Mouse (Mus musculus) lung, postnatal 10 days (tissue): ENCODE measurements around the gene Insr.

Source experiments
- DNase-seq: peaks from one replicate; pipeline ENCODE4 v3.0.0; 2021

The Insr gene

DNA sequence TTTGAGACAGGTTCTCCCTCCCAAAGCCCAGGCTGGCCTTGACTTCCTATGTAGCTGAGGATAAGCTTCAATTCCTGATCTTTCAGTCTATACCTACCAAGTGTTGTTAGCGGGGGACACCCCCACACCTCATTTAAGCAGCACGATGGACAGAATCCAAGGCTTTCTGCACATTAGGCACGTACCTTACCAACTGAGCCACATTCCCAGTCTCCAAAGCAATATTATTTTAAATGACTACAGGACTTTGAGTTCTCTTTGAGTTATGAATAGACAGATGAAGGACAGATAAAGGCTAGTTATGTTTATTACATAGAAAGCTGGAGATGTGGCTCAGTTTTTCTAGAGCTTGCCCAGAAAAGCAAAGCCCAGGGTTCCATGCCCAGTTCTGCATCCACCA, 5.6 kb downstream of the Insr start:
- DNase-seq = no peak

DNA sequence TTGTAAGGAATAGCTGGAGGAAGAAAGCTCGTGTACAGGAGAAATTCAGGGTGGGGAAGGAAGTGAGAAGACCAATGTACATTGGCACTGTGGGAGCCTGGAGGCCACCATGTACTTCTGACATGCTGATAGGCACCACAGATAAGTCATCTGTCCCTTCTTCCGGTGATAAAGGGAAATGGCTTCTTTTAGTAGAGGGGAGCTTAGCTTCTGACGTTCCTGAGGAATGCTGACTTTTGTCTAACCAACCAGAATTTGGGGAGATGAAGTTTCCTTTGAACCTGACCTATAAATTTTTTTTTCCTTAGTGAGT, 12.0 kb downstream of the Insr start:
- no peak for DNase-seq

DNA sequence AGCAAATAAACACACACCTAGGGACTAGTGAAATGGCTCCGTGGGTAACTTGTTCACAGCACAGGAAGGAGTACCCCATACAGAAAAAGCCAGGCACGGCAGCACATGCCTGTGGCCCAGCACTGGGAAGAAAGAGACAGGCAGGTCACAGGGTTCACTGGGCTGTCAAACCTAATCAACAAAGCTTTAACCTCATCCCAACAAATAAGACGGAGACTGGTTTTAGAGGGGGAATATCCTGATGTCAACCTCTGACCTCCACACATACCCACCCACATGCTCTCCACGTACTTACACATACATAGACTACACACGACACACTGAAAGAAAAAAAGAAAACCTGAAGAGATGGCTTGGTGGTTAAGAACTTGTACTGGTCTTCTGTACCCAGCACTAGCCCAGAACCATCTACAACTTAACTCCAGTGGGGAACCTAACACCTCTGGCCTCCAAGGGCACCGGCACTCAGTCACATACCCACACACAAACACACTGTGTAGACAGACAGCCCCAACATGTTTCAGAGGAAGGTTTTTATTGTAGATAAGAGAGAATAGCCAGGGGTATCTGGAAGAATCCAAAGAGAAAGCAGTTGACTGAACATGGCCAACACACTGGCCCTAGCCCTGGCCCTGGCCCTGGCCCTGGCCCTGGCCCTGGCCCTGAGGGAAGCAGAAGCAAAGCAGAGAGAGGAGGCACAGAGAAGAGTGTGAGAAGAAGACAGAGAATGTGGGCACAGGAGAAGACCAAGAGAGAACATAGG, 12.6 kb downstream of the Insr start:
- DNase-seq = no peak

DNA sequence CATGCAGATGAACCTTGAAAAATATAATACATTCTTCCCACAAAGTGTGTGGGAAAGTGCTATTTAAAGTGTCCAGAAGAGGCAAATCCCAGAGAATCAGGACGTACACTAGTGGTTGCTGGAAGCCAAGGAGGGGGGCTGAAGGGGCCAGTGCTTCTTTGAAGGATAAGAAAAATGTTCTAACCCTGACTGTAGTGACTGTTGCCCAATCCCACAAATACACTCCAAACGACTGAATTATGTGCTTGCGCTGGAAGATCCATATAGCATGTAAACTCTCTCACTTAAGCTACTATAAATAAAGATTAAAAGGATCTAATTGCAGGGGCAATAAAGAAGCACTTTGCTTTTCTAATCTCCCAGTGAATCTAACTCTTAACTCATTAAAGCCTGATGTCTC, 14.2 kb downstream of the Insr start:
- no peak for DNase-seq

DNA sequence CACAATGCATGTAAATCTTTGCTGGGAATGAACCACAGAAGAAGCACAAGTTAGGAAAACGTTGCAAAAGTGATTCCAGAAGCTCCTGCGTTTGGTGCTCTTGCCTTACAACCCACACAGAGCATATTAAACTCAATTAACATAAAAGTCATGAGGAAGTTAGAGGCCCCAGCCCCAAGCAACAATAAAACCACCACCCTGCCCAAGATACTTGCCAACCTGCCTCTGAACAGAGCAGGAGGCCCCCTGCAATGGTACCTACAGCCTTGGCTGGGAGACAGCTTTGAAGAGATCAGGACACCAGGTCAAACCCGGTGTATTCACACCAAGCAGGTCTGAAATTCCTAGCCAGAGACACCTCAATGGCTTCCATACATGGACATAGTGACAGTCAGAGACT, 16.6 kb downstream of the Insr start:
- no peak for DNase-seq

DNA sequence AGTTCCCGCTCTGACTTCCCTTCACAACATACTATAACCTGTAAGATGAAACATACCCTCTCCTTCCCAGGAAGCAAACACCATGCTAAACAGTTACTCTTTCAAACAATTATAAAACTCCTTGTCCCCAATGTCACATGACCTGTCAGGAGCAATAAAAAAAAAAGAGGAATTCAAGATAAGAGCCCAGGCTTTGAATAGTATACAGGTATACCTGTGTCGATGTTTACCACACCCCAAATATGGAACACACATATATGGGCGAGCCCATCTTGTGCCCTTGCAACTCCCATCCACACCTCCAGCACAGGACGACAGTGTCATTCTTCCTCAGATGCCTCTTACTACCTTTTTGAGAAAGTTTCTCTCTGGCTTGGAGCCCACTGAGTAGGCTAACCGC, 18.3 kb downstream of the Insr start:
- DNase-seq = no peak

DNA sequence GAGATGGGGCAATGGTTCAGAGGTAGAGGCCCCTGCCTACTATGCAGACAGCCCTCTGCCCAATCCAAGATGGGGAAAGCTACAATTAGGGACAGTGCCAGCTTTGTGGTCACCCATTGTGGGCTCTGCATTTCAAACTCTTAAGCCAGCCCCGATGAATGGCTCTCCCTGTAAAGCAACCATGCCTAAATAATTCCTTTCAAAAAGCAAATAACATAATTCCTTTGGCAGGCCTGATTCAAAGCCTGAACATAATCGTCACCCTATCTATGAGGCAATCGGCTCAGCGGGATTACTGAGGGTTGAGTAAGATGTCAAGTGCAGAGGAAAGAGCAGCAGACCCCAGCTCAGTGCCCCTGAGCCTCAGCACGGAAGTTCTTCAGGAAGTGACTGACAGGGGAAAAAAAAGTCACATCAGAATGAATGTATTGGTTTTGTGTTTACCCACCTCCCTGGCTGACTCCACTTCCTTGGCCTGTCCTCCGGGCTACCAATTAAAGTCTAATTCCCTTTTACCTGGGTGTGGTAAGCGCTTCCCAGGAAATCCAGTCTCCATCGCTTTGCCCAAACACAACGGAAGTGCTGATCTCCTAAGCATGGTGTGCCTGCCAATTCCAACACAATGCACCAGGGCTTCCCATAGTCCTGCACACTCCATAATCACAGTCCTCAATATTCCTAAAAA, 19.1 kb downstream of the Insr start:
- peak; percentile 20 for DNase-seq

DNA sequence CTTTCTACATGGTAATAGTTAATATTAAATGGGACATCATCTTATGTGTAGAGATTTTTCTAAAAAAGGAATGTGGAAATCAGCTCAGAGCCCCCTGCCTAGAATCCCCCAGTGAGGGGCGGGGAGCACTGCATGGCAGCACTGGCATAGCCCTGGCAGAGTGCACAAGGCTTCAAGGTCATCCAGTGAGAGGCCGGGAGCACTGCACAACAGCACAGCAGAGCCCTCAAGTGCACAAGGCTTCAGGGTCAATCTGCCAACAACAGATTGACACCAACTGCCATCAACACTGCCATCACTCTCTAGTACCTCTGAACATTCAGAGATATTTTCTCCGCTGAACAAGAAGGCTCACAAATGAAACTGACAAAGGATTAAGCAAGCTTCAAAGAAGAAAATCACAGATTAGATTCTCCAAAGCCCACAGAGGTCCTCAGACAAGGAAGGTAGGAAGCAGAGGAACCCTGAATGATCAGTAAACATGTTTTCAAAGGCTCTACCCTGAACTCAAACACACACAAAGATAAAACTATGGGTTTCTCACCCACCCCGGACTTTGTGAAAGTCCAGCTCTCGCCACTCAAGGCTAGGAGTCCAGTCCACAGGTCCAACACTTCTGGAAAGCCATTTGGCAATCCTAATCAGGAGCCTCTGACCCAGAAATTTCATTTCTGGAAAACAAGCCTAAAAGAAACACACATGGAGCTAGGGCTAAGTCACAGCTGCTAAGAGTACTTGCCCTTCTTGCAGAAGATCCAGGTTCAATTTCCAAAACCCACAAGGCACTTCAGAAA, 23.1 kb downstream of the Insr start:
- no peak for DNase-seq

DNA sequence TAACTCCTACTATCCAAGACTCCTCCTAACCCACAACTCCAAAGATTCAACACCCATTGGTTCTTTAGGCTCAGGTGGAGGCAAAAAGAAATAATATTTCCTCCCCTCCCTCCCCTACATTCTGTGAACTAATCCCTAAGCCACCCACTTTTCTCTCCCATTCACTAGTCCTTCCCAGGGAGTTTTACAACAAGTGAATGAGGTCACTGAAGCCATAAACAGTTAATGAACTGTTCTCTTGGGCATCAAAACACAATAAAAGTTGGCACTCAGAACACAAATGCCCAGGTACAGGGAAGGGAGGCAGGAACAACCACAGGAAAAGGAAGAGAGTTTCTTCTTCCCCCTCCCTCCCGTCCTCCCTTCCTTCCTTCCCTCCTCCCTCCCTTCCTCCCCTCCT, 24.1 kb downstream of the Insr start:
- DNase-seq = no peak

DNA sequence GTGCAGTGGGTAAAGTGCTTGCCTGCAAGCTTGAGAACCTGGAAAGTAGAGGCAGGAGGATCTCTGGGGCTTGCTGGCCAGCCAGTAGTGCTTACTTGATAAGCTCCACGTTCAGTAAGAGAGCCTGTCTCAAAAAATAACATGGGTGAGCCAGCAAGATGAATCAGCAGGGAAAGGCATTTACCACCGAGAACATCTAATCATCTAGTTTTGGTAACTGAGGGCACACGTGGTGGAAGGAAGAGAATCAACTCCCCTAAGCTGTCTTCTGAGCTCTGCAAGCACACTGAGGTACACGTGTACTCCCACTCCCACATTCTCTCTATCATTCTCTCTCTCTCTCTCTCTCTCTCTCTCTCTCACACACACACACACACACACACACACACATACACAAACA, 26.2 kb downstream of the Insr start:
- no peak for DNase-seq

DNA sequence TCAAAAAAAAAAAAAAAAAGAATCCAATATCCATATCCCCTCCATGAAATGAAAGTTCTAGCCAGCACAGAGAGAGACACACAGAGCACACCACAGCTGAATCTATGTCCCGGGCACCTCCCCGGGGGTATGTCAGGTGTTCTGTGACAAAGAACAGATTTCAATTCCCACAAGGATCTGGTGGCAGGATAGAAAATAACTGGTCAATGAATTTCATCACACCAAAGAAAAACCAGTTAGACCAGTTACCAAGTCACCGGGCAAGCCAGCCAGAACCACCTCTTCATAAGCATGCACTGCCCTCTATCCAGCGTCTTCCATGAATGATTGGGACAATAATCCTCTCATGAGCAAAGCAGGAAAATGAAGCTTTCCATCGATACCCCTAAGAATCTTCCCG, 26.8 kb downstream of the Insr start:
- no peak for DNase-seq

DNA sequence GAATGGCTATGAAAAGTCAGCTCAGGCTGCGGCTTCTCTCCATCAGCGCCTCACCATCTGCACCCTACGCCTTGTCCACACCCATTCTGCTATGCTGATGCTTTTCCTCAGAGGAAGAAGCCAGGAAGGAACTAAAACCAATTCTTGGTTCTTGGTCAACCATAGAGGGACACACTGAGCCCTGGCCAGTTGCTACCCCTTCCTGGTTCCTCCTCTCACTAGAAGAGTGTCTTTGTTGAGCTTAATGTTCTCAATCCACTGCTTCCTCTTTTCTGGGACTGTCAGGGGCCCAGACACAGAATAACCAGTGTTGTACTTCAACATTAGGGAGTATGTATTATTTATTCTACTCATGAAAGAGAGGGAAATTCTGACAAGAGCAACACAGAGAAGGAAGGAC, 28.3 kb downstream of the Insr start:
- no peak for DNase-seq

DNA sequence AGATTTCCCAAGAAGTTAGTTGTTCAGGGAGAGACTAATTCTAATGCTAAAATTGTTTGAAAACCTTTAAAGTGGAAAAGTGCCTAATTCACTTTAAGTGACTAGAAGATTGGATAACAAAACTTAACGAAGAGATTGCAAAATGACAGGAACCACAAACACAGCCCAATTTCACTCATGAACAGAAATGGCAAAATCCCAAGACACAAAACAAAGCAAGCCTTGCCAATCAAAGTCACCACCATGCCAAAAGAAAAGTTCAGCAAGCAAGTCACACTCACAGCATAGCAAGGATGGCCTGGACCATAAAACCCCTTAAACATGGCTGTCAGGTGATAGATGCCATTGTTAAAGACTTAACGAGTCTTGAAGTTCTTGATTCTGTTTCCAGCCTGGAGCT, 29.5 kb downstream of the Insr start:
- DNase-seq = no peak

DNA sequence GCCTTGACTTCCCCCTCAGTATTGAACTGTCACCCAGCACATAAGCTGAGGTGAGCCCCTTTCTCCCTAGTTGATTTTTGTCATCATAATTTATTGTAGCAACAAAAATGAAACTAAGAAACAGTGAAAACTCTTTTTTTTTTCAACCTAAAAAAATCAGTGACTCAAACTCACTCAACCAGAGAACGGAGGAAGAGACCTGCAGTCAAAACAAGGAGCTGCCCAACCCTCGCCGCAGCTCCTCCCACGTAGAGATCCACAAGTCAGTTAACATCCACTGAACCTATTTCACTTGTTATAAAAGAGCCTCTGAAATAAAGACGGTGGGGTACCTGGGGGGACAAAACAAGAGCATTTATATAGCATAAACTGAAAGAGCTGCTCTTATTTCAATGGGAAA, 30.7 kb downstream of the Insr start:
- no peak for DNase-seq

DNA sequence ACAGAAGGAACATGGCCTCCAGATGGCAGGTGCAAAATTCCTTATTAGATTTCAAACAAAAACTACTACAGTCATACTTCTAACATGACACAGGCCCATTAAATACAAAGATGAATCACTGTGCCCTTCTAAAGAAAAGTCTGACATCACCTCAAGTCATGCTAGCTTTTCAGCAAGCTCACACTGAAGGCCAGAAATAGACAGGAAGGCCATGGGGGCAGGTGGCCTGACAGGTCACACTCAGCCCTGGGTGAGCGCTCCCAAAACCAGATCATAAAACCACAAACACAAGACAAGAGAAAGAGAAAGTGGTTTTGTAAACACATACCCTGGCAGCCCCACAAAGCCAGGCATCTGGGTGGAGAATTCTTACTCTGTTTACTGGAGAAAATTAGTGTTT, 32.3 kb downstream of the Insr start:
- DNase-seq = no peak

DNA sequence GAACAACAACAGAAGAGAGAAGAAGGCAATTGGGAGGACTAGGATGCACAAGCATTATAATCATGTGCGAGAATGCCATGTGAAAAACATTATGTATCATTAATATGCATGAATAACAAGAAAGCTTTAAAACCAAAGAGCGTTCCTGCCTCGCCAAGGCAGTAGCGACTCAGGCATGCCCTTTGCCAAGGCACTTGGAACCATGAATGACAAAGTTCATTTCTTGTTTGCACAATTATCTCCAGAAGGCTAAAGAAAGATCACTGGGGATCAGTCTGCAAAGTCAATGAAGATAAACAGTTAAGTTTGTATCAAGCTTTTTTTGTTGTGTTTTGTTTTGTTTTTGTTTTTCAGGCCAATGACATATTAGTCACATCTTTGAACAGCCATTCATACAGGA, 36.2 kb downstream of the Insr start:
- DNase-seq = no peak

DNA sequence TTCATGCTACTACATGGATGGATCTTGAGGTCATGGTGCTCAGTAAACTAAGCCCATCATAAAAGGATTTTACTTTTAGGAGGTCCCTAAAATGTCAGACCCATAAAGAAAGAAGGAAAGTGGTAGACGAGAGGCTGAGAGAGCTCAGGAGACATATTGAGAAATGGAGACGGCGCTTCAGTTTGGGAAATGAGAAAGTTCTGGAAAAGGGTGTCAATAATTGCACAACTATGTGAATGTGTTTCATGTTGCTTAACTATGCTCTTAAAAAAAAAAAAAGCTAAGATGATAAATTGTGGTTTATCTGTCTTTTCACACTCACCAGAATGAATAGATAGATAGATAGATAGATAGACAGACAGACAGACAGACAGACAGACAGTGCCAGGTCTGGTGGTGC, 38.7 kb downstream of the Insr start:
- DNase-seq = no peak

DNA sequence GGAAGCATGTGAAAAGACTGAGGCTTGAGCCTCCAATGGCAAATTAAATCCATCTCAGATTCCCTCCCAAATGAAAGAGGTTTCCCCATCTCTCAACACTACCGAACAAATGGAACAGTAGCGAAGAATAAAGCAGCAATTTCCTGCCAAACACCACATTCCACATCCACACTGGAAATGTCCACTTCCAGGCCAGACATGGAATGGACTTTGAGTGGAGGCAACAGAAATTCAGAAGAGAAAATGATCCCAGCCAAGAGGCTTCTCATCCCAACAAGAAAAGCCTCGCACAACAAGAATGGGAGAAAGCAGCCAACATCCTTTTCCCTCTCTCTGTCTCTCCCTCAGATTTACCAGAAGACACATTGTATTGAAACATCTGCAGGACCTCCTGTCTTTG, 39.8 kb downstream of the Insr start:
- DNase-seq = no peak

DNA sequence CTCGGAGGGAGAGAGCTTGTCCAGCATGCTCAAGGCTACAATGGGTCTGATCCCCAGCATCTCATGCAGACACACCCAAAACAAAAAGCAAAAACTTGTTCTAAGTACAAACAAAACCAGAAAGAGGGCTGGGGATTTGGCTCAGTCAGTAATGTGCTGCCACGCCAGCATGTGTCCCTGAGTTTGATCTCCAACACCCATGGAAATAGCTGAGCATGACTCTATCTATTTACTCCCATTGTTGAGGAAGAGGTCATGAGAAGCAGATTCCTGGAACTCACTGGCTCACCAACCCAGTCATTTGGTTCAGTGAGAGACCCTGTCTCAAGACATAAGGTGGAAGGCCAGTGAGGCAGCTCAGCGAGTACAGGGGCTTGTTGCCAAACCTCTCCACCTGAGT, 40.6 kb downstream of the Insr start:
- no peak for DNase-seq

DNA sequence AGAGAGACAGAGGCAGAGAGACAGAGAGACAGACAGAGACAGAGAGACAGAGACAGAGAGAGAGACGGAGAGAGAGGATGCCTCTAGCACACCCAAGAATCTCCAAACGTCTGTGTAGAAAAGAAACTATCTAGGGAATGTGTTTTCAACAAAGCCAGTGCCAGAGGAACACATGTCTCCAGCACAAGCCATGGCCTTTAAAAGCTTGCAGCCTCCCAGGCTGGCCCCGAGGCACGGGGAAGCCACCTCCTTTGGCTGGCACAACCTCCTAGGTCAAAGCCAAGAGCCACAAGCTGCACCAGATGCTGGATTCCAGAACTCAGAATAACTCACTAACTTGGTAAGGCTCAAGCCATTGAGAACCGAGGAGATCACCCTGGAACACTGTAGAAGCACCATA, 42.1 kb downstream of the Insr start:
- peak; percentile 48 for DNase-seq

DNA sequence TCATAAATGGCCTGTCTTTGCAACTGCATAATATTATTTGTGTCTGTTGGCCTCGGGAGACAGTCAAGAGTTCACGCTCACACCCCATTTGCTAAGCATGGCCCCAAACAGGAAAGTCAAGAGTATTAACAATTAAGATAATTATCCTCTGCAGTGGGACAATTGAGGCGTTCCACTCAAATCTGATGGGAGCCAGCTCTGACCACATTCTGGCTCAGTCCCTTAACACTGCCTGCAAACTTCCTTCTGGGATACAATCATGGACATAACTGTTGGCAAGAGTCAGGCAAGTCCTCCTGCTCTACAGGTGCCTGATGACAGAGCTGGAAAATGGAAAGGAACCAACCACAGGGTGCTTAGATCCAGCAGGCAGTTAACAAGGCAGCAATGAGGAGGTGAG, 43.1 kb downstream of the Insr start:
- peak; percentile 30 for DNase-seq

DNA sequence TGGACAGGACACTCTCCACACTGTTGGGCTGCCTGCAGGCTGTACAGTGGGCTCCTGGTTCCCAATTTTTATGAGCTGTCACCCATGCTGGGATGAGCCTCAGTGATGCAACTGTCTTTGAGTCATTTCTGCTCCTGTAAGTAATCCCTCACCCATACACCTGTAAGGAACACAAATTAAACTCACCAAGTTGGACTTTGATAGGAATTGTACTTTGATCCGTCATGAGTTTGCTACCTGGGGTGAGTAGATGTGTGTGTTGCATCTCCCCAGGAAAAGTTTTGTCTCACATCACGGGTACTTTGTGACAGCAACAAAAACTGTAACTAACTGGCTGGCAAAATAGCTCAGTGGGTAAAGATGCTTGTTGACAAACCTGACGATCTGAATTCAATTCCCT, 44.8 kb downstream of the Insr start:
- no peak for DNase-seq

DNA sequence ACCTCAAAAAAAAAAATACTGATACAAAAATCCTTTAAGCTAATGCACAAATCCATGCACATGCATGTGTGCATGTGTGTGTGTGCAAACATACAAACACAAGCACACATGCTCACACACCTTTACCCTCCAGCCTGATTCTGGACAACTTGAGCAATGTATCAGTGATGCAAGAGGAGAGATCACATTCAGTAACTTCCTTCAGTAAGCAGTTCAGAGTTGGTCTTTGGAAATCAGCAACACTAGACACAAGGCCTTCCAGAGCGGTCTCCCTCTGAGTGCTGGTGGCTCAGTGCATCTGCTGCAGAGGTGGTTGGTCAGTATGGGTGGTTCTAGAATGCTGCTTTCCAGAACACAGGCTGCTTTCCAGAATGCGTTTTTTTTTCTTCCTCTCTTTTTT, 46.8 kb downstream of the Insr start:
- no peak for DNase-seq
